Mouse (Mus musculus) lung, postnatal 10 days (tissue): ENCODE measurements around the gene Cd8a.
"Not testable (repeated sequence)": the region's sequence is repeated elsewhere in the genome, so short reads cannot be mapped to it uniquely, and the experiment has no call there.

Source experiments
- DNase-seq: peaks from one replicate; pipeline ENCODE4 v3.0.0; 2021

Cd8a gene

DNA sequence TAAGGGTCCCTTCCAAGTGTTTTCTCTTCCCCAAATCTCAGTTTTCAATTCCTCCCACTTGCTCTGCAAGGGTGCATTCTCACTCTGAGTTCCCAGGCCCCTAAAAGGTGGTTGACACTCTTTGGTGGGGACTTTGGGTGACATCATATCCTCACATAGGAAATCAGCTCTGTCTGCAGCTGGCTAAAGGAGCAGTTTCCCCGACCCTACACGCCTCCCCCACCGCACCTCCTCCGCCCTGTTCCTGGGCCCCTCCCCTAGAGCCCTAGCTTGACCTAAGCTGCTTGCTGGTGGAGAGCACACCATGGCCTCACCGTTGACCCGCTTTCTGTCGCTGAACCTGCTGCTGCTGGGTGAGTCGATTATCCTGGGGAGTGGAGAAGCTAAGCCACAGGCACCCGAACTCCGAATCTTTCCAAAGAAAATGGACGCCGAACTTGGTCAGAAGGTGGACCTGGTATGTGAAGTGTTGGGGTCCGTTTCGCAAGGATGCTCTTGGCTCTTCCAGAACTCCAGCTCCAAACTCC lies at the start of gene Cd8a:
Gene Cd8a (plus strand): TSS at position 179 of the 527 bp plus-strand sequence.
- DNase-seq, result no peak

DNA sequence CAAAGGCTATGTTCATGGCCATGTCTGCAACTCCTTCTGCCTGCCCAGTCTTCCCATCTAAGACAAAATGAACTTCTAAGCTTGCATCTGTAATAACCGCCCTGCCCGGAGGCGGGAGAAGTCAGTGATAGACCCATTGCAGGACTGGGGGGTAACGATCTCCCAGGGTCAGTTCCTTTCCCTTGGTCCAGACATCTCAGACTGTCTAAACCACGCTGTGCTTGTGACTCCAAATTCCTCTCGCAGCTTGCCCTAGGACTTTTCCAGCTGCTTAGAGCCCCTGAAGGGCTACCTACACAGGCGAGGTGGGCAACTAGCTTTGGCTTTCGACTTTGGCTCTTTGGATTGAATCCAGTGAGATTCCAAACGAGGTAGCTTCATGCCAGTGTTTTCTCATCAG lies 48.4 kb upstream of the Cd8a start:
- no peak for DNase-seq

DNA sequence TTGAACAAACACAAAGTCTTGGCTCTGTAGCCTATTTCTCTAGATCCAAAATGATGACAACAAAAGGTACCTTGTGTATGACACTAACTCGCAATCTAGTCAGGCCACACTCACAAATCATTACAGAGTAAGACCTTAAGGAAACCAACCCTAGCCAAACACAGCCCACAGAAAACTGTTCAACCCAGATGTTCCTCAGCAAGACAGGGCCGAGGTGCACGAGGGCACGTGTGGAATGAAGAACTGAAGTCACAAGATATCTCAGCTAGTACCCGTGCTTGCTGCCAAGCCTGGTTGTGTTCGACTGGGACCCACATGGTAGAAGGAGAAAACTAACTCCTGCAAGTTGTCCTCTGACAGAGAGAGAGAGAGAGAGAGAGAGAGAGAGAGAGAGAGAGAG lies 43.3 kb upstream of the Cd8a start:
- no peak for DNase-seq

DNA sequence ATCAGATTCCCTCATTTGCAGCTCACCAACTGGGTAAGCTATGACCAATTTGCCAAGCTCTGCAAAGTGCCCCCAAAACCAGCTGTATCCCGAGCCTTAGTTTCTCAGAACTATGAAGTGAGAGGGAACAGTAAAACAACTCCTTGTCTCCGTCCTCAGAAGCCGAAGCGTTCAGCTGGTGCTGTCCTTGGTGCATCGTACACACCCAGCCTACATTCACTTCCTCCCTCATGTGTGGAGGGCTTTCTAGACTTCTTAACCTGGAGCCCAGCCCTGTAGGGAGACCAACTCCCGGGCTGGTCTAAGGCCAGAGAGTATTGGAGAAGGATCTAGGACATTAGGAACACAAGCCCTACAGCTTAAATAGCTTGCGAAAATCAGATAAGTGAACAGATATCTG lies 42.7 kb upstream of the Cd8a start:
- DNase-seq, result no peak

DNA sequence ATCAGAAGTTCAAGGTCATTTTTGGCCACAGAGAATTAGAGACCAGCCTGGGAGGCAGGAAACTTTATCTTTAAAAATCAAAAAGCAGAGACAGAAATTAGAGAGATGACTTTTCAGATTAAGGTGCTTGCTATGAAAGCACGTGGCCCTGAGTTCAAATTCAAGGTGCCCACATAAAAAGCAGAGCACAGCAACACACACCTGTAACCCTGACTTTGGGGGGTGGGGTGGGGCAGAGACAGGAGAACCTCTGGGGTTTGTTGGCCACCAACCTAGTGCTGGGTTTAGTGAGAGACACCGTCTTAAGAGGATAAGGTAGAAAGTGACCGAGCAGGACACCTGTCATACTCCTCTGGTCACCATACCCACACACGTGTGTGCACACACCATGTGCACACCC lies 41.7 kb upstream of the Cd8a start:
- DNase-seq, result not testable (repeated sequence)

DNA sequence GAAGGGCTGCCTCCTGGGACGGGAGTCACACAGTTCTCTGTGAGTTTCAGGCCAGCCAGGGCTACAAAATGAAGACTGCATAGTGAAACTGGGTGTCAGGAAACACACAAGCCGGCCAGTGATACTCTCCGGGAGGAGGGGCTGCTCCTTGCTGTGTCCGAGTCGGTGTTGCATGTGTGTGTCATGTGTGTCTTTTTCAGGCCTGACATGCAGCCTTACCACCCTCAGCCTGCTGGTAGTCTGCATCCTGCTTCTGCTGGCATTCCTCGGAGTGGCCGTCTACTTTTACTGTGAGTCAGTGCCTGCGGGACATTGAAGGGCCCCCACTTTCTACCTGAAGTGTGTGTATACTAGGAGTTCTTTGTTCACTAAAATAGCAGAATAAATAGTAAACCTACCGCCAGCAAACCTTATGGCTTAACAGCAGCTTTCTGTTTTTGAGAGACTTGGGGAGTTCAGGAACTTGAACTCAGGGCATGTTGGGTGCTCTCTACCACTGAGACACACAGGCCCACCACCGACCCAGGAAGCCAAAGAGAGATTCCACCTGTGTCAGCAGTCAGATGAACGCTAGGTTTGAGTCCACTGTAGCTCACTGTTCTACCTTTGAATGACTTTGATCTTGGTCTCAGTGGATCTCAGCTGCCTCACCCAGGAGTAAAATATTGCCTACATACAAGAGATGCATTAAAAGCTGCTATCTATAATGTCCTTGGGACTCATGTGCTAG lies 40.8 kb upstream of the Cd8a start:
- DNase-seq, result no peak

DNA sequence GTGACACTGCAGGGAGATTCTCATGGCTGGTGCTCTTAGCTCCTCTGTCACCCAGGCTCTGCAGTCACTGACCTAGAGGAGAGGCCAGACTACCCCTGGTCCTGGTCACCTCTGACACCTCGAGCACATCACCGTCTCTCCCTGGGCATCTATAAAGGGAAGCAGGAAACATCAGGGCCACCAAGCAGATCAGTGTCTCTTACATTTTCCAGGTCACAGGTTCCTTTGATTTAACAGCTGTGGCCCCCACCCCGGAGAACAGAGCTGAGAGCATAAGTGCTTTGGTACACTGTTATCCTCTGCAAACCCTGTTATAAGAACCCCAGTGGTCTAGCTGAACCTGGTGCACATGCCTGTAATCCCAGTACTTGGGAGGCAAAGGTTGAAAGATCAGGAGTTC lies 40.2 kb upstream of the Cd8a start:
- no peak for DNase-seq

DNA sequence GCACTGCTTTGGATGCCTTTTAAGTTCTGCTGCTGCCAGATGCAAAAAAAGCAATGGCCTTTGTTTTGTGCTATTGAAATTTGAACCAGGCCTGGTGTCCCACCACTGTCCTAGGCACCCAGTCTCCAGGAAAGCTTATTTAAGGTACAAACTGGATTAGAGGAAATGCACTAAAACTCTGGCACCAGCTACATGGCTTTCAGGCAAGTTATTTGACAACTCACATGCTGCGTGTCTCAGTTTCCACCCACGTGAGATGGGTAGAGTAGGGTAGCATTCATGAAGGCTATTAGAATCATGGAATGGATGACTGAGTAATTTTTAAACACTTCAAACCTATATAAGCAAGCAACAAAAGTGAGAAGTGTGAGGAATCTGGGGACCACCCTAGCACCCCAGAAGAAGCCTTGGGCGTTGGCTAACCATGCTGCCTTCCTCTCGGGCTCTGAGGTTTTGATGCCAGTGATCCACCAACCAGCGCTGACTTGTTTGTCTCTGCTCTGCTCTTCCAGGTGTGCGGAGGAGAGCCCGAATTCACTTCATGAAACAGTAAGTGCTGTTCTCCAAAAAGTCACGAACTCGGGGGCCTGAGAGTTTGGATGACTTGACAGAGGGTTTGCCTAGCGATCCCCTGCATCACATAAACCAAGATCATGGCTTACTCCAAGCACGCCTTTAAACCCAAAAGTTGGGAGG lies 39.5 kb upstream of the Cd8a start:
- DNase-seq, result no peak

DNA sequence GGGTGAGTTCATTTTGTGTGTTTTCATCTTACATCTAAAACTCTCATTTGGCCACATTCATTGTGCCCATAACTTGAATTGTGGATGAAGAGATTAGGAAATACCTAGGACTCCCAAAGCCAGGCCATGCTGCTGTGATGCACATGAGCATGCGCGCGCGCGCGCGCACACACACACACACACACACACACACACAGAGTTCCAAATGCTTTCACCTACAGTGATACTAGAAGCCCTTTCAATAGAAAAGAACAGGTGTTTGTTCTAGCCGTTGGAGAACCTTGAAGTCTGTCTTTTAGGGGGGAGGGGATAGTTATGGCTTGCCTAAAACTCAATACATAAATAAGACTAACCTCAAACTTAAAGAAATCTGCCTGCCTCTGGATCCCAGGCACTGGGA lies 35.6 kb upstream of the Cd8a start:
- no peak for DNase-seq

DNA sequence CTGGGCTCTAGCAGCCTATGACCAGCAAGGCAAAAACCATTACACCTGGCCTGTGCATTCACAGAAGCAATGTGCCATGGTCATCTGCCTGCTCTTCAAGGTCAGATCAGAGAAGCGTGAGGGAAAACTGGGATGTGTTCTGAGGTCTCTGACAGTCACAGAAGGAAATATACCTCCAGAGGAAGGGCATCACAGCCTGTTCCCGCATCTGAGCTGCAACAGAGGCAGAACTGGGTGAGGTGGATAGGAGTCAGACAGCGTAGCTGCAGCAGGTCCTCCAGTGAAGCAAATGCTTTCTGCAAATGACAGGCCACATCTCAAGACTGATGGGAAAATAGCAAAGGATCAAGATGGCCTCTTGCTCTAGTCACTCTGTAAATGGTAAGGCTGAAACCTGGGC lies 34.3 kb upstream of the Cd8a start:
- no peak for DNase-seq

DNA sequence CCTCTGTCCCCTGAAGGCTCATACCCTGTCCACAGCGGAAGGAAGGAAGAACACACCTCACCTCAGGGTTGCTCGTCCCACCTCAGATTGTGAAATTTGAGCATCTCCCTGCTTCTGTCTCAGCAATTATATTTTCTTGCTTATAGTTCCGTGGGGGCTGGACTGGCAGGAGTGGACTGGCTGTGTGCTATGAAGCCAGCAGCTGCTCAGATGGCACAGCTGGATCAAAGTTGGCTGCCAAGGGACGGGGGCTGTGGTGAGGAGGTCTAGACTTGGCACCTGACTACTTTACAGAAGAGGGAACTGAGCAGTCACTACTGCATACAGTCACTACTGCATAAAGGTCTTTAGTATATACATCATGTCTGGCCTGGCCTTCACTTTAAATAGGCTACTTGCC lies 33.9 kb upstream of the Cd8a start:
- no peak for DNase-seq

DNA sequence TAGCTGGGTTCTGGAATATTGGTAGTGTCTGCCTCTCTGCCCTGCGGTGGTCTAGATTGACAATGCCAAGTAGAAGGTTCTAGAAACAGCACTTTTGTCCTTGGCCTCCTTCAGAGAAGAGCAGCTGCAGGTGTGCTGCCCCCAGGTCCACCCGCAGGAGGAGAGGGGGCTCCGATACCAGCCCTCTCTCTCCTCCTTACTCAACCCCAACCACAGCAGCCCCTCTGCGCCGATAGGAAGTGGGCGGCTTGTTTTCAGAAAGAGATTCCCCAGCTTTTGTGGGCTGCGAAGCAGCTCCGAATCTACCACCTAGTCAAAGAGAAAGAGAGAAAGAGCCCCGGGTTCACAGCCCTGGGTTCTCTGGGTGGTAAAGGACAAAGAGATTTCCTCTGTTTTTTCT lies 32.0 kb upstream of the Cd8a start:
- no peak for DNase-seq

DNA sequence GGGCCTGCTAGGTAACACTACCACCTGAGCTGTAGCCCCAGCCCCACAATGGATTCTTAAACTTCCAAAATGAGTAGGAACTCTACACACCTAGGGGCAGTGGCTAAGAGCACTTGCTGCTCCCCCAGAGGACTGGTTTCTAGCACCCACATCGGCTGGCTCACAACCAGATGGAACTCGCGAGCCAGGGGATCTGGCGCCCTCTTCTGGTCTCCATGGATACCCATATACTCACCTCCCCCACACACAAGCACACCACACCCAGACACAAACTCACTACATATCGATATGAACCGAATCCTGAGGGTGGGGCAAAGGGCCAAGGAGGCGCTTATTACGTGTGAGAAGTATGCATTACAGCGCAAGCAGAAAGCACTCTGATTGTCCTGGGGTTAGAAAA lies 25.2 kb upstream of the Cd8a start:
- DNase-seq, result no peak

DNA sequence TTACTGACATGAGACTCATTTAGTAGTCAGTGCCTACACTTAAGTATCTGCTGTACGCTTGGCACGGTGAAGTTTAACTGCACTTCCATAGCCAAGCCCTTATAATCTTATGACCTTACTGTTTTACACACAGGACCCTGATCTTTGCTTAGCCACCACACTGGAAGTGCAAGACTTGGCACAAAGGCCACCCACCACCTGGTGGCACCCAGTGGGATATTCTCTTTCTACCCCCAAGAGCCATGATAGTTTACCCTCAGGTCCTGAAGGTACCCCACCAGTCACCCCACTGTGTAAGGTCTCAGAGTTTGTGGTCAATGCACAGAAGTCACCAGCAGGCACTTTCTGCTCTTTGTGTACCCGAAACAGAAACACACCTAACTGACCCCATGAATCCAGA lies 22.0 kb upstream of the Cd8a start:
- no peak for DNase-seq

DNA sequence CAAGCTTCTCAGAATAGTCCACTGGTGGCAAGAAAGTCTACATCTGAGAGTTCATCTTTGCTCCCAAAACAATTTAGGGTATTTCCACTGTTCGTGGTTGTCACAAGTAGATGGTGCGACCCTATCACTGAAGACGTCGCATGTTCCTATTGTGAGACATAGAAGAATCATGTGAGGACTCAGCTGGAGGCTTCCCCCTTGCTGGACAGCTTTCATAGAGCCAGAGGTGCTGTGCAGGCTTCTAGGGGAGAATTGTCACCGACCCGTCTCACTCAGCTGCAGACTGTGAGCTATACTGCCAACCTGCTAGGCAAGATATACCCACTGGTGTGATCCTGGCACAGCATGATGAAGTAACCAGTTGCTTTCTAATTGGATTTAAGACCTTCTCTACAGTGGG lies 21.0 kb upstream of the Cd8a start:
- no peak for DNase-seq

DNA sequence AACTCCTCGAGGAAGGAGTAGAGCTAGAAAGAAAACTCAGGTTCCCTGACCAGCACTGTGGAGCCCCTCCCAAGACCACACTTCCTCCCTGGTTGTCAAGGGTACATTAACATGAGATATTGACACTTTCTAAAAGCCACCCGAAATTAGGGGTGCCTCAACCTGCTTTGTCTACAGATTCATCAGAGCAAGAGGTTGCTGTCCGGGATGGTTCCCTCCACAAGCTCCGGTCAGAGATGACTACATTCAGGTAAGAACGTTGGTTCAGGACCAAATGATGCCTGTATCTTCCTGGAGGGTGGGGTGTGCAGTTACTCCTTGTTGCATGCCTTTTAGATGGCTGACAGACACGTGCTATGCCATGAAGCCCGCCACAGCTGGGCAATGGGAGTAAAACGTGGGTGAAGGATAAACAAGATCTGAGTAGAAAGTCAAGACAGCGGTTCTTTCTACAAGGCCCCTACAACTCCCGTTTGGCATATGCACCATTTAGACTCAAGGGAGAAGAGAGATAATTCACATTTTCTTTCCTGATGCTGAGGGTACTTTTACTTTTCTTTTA lies 20.3 kb upstream of the Cd8a start:
- DNase-seq, result no peak

DNA sequence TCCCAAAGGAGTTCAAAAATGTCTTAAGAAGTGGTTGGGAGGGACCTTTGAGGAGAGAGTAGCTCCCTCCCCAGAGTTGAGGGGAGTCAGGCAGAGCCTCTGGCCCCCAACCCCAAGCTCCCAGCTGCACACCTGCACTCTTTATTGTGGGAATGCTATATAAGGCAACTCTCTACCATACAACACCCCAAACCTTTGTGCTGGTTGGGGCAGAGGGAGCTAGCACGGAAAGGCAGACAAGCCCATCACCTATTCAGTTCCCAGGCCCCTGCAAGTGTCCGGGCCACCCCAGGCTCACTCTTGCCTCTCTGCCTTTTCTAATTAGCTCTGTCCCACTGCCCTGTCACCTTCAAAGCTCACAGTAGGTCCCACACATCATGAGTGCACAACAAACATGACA lies 19.5 kb upstream of the Cd8a start:
- no peak for DNase-seq

DNA sequence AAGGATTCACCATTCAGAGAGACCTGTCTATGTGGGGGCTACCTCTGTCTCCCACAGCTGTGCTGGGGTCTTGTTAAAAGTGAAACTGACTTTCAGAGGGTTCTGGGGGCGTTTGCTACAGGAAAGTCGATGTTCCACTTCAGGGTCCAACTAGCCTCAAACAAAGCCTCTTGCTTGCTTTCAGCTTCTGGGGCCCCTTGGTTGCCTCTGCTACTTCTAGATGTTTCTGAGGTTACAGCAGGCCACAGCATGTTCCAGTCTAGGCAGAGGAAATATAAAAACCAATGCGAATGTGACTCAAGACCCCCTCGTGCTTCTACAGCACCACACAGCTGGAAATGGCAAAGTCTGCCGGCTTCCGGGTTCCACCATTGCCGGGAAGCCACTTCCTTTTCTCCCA lies 15.7 kb upstream of the Cd8a start:
- DNase-seq, result no peak

DNA sequence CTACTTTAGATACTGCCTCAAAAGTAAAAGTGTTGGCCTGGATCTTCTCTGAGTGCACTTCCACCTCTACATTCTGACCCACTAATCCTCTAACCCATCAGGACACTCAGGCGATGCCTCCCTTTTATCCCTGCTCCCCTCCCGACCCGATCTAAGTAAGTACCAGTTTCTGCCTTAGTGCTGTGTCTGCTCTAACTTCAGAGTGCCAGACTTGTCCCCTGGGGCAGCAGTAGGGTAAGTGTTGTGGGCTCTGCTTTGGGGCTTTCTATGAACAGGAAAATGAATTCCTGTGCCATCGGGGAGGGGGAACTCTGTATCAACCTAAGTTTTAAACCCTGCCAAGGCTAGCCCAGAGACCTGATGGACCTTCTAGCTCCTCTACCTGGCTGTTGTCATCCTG lies 13.0 kb upstream of the Cd8a start:
- no peak for DNase-seq

DNA sequence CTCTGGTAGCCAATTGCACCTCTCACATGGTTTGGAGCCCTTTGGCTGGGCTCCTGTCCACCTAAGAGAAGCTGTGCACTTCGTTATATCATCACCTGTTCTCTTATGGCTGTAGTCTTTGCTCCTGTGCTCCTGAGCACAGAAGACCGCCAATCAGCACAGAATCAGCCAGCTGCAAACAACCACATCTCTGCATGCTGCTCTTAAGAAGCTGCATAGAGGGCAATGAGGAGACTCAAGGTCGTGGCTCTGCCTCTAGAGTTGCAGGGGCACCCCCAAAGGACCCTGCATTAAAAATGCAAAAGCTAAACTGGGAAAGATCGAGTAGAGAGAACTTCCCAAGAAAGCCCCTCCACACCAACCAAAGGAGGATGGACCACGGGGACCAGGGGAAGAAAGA lies 12.5 kb upstream of the Cd8a start:
- DNase-seq, result no peak

DNA sequence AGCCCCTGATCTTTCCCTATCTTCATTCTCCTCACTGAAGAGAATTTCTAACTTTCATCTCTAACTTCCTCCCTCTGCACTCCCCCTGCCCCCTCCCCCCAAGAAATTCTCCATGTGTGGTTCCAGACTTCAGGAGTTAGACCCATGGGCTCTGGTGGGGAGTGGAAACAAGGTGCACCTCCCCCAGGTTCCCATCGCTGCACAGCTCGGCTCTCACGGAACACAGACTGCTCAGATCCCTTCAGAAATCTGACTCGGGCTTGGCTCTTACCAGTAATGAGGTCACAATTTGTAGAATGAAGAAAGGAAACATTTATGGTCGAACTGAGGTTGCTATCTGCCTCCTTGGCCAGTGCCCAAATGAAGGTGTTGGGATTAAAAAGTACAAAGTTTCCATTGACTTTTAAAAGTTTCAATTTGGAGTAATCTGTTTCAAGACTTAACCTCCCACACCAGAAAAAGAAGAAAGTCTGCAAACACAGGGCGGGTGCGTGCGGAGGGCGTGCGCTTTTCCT lies 12.0 kb upstream of the Cd8a start:
- DNase-seq, result no peak

DNA sequence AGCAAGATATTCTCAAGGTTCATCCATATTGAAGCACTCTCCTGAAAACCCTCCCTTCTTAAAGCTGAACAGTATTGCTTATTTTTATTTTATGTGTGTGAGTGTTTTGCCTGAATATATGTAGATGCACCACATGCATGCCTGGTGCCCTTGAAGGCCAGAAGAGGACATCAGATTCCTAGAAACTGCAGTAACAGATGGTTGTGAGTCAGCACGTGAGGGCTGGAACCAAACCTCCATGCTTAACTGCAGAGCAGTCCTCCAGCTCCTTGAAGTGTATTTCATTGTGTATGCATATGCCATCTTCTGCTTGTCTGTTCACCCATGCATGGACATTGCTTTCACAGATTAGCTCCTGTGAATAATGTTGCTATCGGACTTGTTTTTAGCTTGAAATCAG lies 9.2 kb upstream of the Cd8a start:
- DNase-seq, result no peak

DNA sequence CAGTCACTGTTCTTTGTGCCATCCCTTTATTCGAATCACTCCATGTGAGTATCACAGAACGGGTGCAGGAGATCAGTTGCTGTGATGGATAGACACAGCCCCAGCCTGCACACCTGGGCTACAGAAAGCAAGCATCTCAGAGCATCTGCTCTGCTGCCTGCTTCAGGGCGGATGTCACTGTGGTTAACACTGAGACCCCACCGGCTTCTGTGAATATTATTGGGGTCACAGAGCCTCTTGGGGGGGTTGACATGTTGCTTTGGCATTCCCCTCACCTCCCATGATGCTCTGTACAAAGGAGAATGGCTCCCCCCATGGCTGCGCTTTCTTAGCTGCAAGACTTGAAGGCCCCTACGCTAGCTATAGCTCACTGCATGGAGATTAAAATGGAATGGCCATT lies 3.8 kb upstream of the Cd8a start:
- no peak for DNase-seq

DNA sequence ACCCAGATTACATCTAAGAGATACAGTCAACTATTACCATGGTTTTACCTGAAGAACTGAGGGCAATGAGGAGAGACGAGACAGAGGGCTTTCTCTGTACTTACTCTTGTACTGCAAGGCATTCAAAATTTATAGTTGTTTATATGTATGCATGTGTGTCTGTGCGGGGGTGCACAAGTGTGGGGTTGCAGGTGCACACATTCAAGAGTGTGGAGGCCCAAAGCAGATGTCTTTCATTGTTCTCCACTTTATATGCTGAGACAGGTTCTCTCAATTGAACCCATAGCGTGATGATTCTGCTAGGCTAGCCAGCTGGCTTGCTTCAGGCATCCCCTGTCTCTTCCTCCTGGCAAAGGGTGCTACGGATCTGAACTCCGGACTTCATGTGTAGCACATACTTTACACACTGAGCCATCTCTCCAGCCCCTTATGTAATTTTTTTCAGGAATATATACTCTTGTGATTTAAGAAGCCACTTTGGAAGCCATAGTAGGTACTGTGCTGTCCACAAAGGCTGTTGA lies 2.1 kb upstream of the Cd8a start:
- DNase-seq, result no peak
